Mouse (Mus musculus) liver, adult 2 months (tissue): ENCODE measurements around the gene Ube2z.

Experiments
- CTCF ChIP-seq: fragments of 200-500 bp; IDR thresholded peaks from 2 replicates; pipeline ENCODE4 v1.5.1; 2011; ENCODE audit warnings: low read depth, low read length, control low read depth
- POLR2A ChIP-seq: fragments of 200-500 bp; IDR thresholded peaks from 2 replicates; pipeline ENCODE4 v1.6.1; 2011; ENCODE audit warnings: low read length, control low read depth; ENCODE audit not compliant: insufficient read depth; ENCODE audit errors: extremely low read depth

GRCm38 (mm10) chr11:96020622-96021021, 44.6 kb downstream of the Ube2z start:
- no peak for TF ChIP-seq POLR2A
- no peak for TF ChIP-seq CTCF
